Mouse (Mus musculus): ENCODE results near the gene Epgn. TPM values are rescaled to one million over a fixed set of nuclear protein-coding genes. Genes with fewer than 3 reads are reported as not detected.

The Epgn gene
- total RNA-seq, 2 experiments from 2014 or later, result 0.22 TPM; not detected in 1

Other genes with a start within 250 kb of the Epgn start
- not detected for gene Cxcl3, start 241.4 kb upstream of the Epgn start, total RNA-seq (2021)
- gene Cxcl15, start 232.9 kb upstream of the Epgn start, total RNA-seq (2021), result not detected
- 1 to 10 TPM in 1 of 2 experiments, under 1 TPM in 1; 0.86 to 1.5 TPM for gene Cxcl1, start 136.2 kb upstream of the Epgn start, total RNA-seq (2021)
- under 1 TPM in 1 of 2 experiments, not detected in 1; 0.32 TPM for gene Cxcl2, start 123.6 kb upstream of the Epgn start, total RNA-seq (2021)
- 10 to 100 TPM; 19.6 to 20.6 TPM for gene Mthfd2l, start 96.3 kb upstream of the Epgn start, total RNA-seq (2021)
- under 1 TPM; 0.07 to 0.13 TPM for gene Ereg, start 47.2 kb downstream of the Epgn start, total RNA-seq (2021)
- not detected for gene Areg, start 112.1 kb downstream of the Epgn start, total RNA-seq (2021)

Measured in adrenal gland, adult 18-20 months (tissue).